Mouse (Mus musculus): ENCODE data around the gene Cisd3.

DNA sequence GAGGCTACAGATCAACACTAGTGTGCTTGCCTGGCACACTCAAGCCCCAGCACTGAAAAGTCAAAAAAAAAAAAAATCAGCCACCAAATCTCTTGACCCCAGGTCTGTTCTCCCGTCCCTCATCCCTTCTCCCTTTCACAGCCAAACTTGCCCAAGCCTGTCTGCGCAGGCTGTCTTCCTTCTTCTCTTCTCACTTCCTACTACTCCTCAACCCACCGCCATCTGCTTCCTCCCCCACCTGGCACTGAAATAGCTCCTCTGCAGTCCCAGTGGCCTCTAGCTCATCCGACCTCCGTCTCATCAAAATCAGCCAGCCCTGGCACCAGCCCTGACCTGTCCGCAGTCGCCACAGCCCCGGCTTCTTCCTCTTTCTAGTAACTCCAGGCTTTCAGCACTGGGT, 44.0 kb upstream of the Cisd3 start:
- TF ChIP-seq POLR2A (IDR thresholded peaks at IDR 0.05; ENCODE audit: borderline replicate concordance, extremely low read depth, insufficient read depth, insufficient read length, poor library complexity, severe bottlenecking), result no peak
- no peak for TF ChIP-seq CTCF (IDR thresholded peaks at IDR 0.05; ENCODE audit: borderline replicate concordance, extremely low read depth, insufficient read depth, insufficient read length)
